Mouse (Mus musculus) forebrain, embryonic 10.5 days (tissue): Measurements from ENCODE around the gene Dpp6. TPM values are rescaled to one million over a fixed set of nuclear protein-coding genes. Genes with fewer than 3 reads are reported as not detected.
A peak's percentile ranks its signal among the peaks of the same experiment; 100 is the strongest.

ENCODE experiments used
- DNase-seq: peaks from one replicate; pipeline ENCODE4 v3.0.0-alpha.2; 2017; ENCODE audit warnings: low spot score; ENCODE audit errors: extremely low spot score
- H3K27ac ChIP-seq: fragments of 300-500 bp; sonication (generic); 2 replicates; pipeline ENCODE4 v1.5.1; 2016; ENCODE audit warnings: mild to moderate bottlenecking
- H3K27me3 ChIP-seq: fragments of 300-500 bp; sonication (generic); 2 replicates; pipeline ENCODE4 v1.6.1; 2016; ENCODE audit warnings: mild to moderate bottlenecking; ENCODE audit not compliant: poor library complexity, severe bottlenecking
- H3K36me3 ChIP-seq: fragments of 300-500 bp; sonication (generic); replicated peaks from 2 replicates; pipeline ENCODE4 v1.6.1; 2016; ENCODE audit warnings: mild to moderate bottlenecking, moderate library complexity
- H3K4me1 ChIP-seq: fragments of 300-500 bp; sonication (generic); 2 replicates; pipeline ENCODE4 v1.6.1; 2016
- H3K4me3 ChIP-seq: fragments of 300-500 bp; sonication (generic); 2 replicates; pipeline ENCODE4 v1.5.1; 2016; ENCODE audit warnings: mild to moderate bottlenecking, moderate library complexity
- H3K9me3 ChIP-seq: fragments of 300-500 bp; sonication (generic); 2 replicates; pipeline ENCODE4 v1.6.1; 2016; ENCODE audit warnings: mild to moderate bottlenecking, moderate library complexity
- WGBS: fragments of 180-500 bp; shearing (Covaris S2); methylation state at CpG from one replicate; pipeline ENCODE4 v1.1.7; 2016; 5-methylcytosine and 5-hydroxymethylcytosine counted together
- polyA plus RNA-seq: library from polyadenylated mRNA; unstranded; fragments of >200 nt; fragmentation: Nextera tagmentation; extraction: Ambion mirVana; gene quantifications from 2 replicates; pipeline ENCODE4 v1.2.1, GENCODE M21; 2016

Dpp6 gene
- polyA plus RNA-seq, 1 experiment from 2014 or later: 2.9 TPM

- no peaks in the 10 kb centered on the region for H3K9me3 ChIP-seq
- no peak overlapping the region for H3K4me3 ChIP-seq
- no peaks in the 10 kb centered on the region for H3K4me1 ChIP-seq
- DNase-seq: no peak
- 73% methylated on average over 8 of the region's 8 CpGs for WGBS
- no peaks in the 10 kb centered on the region for H3K36me3 ChIP-seq
- H3K27ac ChIP-seq: no peak overlapping the region
- H3K27me3 ChIP-seq: no peaks in the 10 kb centered on the region
These were observed 771.2 kb downstream of the Dpp6 start for GRCm38 (mm10) chr5:27587970-27588758.

DNA sequence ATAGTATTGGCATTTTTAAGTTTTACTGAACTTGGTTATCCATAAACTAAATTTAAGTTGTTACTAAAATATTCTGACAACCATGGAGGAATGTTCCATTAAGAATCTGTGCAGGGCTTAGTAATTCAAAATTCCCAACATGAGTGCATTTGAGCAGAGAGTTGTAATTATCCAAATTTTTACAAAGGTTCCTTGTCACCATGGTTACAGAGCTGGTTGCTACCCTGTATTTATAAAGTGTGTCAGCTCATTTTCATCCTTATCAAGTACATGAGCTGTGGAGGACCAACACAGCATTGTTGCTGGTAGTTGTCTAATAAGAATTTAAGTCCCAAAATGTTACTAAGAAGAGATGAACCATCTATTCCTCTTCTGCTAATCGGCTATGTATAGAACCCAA is 787.1 kb downstream of the Dpp6 start:
- H3K4me3 ChIP-seq: no peak overlapping the region
- no peaks in the 10 kb centered on the region for H3K27me3 ChIP-seq
- no peaks in the 10 kb centered on the region for H3K4me1 ChIP-seq
- 83% methylated on average over 1 of the region's 1 CpGs for WGBS
- H3K27ac ChIP-seq: no peak overlapping the region
- H3K9me3 ChIP-seq: no peaks in the 10 kb centered on the region
- DNase-seq: no peak
- no peaks in the 10 kb centered on the region for H3K36me3 ChIP-seq

DNA sequence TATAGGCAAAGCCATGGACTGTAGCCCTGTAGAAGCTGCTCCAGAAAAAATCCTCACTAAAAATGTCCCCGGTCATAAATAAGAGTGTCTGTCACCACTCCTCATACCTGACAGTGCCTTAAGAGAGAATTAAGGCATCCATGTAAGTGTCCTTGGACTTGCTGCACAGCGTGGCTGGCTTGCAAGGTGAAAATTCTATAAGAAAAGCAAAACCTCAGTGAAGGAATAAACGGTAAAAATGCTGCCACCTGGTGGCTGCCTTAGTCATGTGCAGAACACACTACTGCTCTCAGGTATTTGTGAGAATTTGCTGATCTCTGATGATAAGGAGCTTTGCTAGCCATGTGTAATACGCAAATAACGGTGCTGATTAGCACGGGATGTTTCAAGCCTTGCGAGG is 798.8 kb downstream of the Dpp6 start:
- no peaks in the 10 kb centered on the region for H3K36me3 ChIP-seq
- H3K4me1 ChIP-seq: no peaks in the 10 kb centered on the region
- H3K9me3 ChIP-seq: no peaks in the 10 kb centered on the region
- H3K4me3 ChIP-seq: no peak overlapping the region
- peak; percentile 42 for DNase-seq
- no peak overlapping the region for H3K27ac ChIP-seq
- H3K27me3 ChIP-seq: no peaks in the 10 kb centered on the region
- WGBS: 39% methylated on average over 7 of the region's 7 CpGs

DNA sequence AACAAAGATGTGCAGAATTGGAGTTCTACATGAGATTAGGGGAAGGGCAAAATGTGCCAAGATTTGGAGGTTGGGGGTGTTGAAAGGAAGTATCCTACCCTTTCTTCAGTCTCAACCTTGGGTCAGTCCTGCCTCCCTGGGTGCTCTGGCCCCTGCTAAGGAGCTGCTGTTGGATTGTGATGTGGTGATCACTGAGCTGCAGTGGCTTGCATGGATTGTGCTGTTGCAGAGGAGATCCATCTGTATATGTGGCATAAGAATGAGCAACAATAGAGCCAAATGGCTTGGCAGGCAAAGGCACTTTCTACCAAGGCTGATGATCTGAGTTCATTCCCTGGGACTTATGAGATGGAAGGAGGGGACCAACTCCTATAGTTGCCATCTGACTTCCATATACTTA is 804.8 kb downstream of the Dpp6 start:
- Histone ChIP-seq H3K4me1 (no peaks in the 10 kb centered on the region), H3K27me3 (no peaks in the 10 kb centered on the region), H3K9me3 (no peaks in the 10 kb centered on the region), H3K4me3 (no peak overlapping the region), H3K27ac (no peak overlapping the region), H3K36me3 (no peaks in the 10 kb centered on the region)
- DNase-seq: no peak

DNA sequence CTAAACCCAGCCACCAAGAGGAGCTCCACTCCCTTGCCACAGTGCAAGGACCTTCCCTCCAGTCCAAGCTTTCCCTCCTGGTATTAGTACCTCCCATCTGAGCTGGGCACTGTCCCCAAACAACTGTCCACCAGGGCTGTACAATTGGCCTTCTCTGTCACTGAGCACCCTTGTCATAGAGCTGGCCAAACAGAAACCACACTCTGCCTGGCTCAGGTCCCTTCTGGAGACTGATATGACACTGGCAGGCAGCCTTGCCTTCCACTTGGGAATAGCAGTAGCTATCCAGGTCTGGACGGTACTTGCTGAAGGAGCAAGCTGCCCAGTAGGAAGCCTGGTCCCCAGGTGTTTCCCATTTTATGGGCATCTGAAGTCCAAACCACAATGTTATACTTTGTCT is 806.9 kb downstream of the Dpp6 start:
- Histone ChIP-seq H3K27me3 (no peaks in the 10 kb centered on the region), H3K9me3 (no peaks in the 10 kb centered on the region), H3K27ac (no peak overlapping the region), H3K4me3 (no peak overlapping the region), H3K36me3 (no peaks in the 10 kb centered on the region), H3K4me1 (no peaks in the 10 kb centered on the region)
- DNase-seq: no peak
- WGBS: 93% methylated on average over 1 of the region's 1 CpGs

- Histone ChIP-seq H3K27me3 (no peaks in the 10 kb centered on the region), H3K4me3 (no peak overlapping the region), H3K36me3 (no peaks in the 10 kb centered on the region), H3K4me1 (no peaks in the 10 kb centered on the region), H3K27ac (no peak overlapping the region), H3K9me3 (no peaks in the 10 kb centered on the region)
- WGBS: 77% methylated on average over 2 of the region's 2 CpGs
- no peak for DNase-seq
These were observed 815.1 kb downstream of the Dpp6 start for GRCm38 (mm10) chr5:27632151-27632550.

- DNase-seq: no peak
- no peak overlapping the region for H3K4me3 ChIP-seq
- H3K36me3 ChIP-seq: no peaks in the 10 kb centered on the region
- H3K4me1 ChIP-seq: no peaks in the 10 kb centered on the region
- 92% methylated on average over 2 of the region's 2 CpGs for WGBS
- no peaks in the 10 kb centered on the region for H3K27me3 ChIP-seq
- H3K9me3 ChIP-seq: no peaks in the 10 kb centered on the region
- no peak overlapping the region for H3K27ac ChIP-seq
These were observed 818.9 kb downstream of the Dpp6 start for GRCm38 (mm10) chr5:27635941-27636340.

DNA sequence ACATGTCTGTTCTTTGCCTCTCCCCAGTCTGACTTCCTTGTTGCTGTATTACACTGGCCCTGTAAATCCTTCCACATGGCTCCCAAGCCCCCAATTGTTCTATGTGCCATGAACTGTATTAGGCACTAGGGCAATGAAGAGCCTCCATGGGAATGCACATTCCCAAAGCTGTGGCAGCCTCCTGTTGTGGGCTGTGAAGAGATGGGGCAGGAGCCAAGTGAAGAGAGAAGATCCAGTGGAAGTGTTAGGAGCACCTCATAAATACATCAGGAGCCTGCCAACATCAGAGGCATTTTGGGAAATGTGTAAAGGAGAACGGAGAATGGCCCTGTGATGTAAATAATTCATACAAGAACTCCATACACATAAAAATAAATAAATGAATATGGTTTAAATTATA is 824.9 kb downstream of the Dpp6 start:
- WGBS: 81% methylated on average over 1 of the region's 1 CpGs
- no peaks in the 10 kb centered on the region for H3K27me3 ChIP-seq

DNA sequence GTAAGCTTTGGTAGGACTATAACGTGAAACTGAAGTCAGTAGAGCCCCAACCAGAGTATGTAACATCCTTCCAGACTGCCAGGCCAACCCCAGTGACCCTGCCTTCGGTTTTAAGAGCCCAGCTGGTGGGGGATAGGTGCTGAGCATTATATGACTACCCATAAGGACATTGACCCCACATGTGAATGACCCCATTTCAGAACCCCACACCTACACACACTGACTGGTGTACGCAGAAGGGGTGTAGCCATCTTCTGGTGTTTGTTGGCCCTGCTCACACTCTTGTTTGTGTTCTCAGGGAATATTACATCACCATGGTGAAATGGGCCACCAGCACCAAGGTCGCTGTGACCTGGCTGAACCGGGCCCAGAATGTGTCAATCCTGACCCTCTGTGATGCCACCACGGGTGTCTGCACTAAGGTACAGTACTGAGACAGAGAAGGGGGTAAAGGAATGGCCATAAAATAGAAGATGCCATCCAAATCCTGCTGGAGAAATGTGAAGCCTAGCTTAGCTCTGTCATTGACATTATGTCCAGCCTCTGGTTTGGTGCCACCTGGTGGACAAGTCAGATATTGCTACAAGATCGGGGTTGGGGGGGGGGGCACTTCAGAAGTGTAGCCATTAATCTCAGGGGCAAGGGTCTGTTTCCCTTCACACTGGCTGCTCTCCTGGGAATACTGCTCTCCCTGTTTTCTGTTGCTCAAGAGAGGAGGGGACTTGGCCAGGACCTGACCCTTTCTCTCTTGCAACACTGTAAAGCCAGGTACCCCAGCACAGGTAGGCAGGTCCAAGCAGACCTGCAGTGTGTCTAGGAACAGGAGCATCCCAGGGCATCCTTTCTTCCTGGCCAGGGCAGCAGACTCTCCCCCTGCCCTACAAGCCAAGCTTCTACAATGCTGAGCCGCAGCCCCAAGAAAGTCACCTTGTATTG is 835.1 kb downstream of the Dpp6 start:
- Histone ChIP-seq H3K4me1 (no peaks in the 10 kb centered on the region), H3K4me3 (no peak overlapping the region), H3K36me3 (no peaks in the 10 kb centered on the region), H3K9me3 (no peaks in the 10 kb centered on the region), H3K27me3 (no peaks in the 10 kb centered on the region), H3K27ac (no peak overlapping the region)
- 58% methylated on average over 8 of the region's 8 CpGs for WGBS
- peak; percentile 34 for DNase-seq

More for the DNA sequence above, 824.9 kb downstream of the Dpp6 start:
- Histone ChIP-seq H3K4me1 (no peaks in the 10 kb centered on the region), H3K36me3 (no peaks in the 10 kb centered on the region), H3K27ac (no peak overlapping the region), H3K4me3 (no peak overlapping the region), H3K9me3 (no peaks in the 10 kb centered on the region)
- no peak for DNase-seq

GRCm38 (mm10) chr5:27656101-27656500 is 839.1 kb downstream of the Dpp6 start:
- no peak overlapping the region for H3K27ac ChIP-seq
- whole genome bisulfite sequencing: 82% methylated on average over 6 of the region's 6 CpGs
- no peak for DNase-seq
- no peak overlapping the region for H3K4me3 ChIP-seq
- no peaks in the 10 kb centered on the region for H3K9me3 ChIP-seq
- no peaks in the 10 kb centered on the region for H3K4me1 ChIP-seq
- H3K27me3 ChIP-seq: no peaks in the 10 kb centered on the region
- H3K36me3 ChIP-seq: no peaks in the 10 kb centered on the region

DNA sequence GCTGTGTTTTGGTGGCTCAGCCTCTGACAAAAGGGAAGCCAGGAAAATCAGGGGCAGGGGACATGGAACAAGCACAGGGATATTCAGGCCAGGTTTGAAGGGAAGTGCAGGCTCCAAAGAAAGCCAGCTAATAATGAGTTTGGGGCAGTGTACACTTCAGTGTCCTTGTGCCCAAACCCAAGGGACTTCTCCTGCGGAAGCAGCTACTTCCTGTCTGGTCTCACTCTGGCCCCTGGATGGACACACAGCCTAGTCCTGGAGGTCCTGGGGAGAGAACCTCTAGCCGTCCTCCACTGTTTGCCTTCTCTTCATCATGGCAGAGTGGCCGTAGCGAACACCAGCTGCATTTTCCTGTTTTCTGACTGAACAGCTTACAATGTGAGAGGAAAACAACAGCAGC is 840.7 kb downstream of the Dpp6 start:
- Histone ChIP-seq H3K4me3 (no peak overlapping the region), H3K27me3 (no peaks in the 10 kb centered on the region), H3K27ac (no peak overlapping the region), H3K36me3 (no peaks in the 10 kb centered on the region), H3K9me3 (no peaks in the 10 kb centered on the region), H3K4me1 (no peaks in the 10 kb centered on the region)
- WGBS: 75% methylated on average over 4 of the region's 4 CpGs
- DNase-seq: no peak

DNA sequence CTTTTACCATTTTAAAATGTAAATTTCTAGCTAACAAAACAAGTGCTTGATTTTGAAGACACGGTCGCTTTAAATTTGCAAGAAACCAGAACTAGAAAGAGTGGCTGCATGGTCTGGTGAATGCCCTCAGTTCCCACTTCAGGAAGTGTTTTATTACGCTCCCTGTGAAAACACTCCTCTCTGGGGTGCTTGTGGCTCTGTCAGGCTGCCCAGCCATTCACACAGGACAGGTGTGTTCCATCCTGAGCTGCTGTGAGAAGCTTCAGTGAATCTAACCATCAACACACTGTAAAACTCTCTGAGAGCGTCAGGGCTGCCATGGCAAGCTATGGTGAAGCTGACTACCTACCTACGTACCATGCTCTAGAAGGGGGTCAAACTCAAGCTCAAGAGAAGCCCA is 841.2 kb downstream of the Dpp6 start:
- Histone ChIP-seq H3K27ac (no peak overlapping the region), H3K4me1 (no peaks in the 10 kb centered on the region), H3K4me3 (no peak overlapping the region), H3K27me3 (no peaks in the 10 kb centered on the region), H3K9me3 (no peaks in the 10 kb centered on the region), H3K36me3 (no peaks in the 10 kb centered on the region)
- DNase-seq: no peak
- 86% methylated on average over 5 of the region's 5 CpGs for WGBS

- no peak overlapping the region for H3K27ac ChIP-seq
- DNase-seq: no peak
- no peaks in the 10 kb centered on the region for H3K27me3 ChIP-seq
- H3K36me3 ChIP-seq: no peaks in the 10 kb centered on the region
- H3K4me1 ChIP-seq: no peaks in the 10 kb centered on the region
- H3K4me3 ChIP-seq: no peak overlapping the region
- no peaks in the 10 kb centered on the region for H3K9me3 ChIP-seq
These were observed 841.6 kb downstream of the Dpp6 start for GRCm38 (mm10) chr5:27658569-27658968.
